Mouse (Mus musculus) left cerebral cortex, postnatal 4 days (tissue): Measurements from ENCODE around the gene Fcamr. TPM values are rescaled to one million over a fixed set of nuclear protein-coding genes. Genes with fewer than 3 reads are reported as not detected.

Experiments used
- DNase-seq: peaks from one replicate; pipeline ENCODE4 v3.0.0-alpha.2; 2022
- intact Hi-C: fragments of 180-260 bp; cut with DNase I; formaldehyde crosslinking; loops from one replicate; pipeline ENCODE4 v1.15.1; 2025
- total RNA-seq, 2 experiments: library from RNA; stranded (reverse); gene quantifications; 2 replicates each; pipeline ENCODE4 v1.2.3; 2021

Gene Fcamr
- total RNA-seq, 2 experiments from 2014 or later, result not detected

DNA sequence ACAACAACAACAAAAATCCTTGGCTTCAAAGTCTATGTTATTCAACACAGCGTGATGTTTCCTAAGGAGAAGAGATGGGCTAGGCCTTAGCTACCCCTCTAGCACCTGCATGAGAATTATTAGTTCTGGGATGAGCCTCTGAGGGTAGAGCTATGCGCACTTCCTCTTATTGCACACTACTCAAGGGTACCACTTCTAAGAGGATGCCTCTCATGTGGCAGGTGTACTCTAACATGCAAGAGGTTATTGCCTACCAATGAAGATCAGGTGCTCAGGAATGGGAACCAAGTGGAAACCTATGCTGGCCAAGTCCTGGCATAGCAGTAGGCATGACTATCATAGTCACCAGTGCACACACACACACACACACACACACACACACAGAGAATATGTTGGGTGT is 1.3 kb upstream of the Fcamr start:
- intact Hi-C loops, result no loop called here
- no peak for DNase-seq

GRCm38 (mm10) chr1:130801511-130801910 is 809 bp downstream of the Fcamr start:
- intact Hi-C loops, result no loop called here
- no peak for DNase-seq

DNA sequence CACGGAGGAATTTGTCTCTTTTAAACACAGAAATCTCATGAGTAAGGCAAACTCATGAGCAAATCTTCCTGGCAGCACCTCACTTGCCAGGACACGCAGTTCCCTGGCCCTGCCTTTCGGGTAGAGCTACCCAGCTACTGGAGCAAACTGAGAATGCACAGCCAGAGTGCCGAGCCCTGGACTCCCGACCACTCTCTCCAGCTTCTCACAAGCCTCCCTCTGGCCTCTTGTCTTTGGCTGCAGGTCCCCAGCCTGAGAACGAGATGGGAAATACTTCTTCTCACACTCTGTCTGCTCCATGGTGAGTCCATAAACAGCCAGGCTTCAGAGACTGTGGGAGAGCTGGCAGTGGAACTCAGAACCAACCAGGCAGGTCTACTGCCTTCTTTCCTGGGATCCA is 2.3 kb downstream of the Fcamr start:
- DNase-seq, result no peak
- intact Hi-C loops, result no loop called here

- intact Hi-C loops, result no loop called here
These were observed 3.6 kb downstream of the Fcamr start for GRCm38 (mm10) chr1:130804279-130804678.

DNA sequence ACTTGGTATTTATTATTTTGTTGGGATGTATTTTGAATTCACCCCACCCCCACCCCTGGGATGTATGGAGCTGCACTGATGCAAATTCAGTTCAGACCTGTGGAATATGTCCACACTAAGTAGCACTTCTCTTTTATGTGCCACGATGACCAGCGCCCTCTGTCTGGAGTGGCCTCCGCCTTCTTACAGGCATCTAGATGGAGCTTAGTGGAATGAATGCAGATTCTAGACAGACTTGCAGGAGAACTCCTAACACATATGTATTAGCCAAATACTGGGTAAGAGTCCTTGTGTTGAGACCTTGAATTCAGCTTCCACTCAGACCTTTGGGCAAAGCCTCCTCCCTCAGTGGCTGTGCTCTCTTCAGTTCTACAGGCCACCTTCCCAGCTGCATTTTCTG is 10.2 kb downstream of the Fcamr start:
- intact Hi-C loops, result no loop called here
- no peak for DNase-seq

More at GRCm38 (mm10) chr1:130804279-130804678, 3.6 kb downstream of the Fcamr start:
- DNase-seq, result no peak

- DNase-seq, result no peak
- intact Hi-C loops, result no loop called here
These were observed 10.6 kb downstream of the Fcamr start for GRCm38 (mm10) chr1:130811316-130811715.

DNA sequence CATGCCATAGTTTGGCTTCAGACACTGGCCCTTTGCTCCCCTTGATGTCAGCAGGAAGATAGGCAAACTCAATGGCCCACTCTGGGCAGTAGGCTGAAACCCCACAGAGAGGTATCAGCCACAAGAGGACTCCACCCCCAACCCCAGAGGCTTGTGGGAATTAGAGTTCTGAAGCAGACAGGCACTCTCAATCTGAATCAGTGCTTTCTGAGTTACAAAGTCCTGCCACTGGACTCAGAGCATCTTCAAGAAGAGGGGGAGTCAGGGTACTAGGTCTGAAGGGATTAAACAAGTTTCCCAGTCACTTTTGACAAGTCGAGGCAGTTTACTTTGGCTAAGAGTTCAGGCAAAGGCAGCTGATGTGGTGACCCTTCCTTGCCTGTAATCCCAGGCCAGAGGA is 19.0 kb downstream of the Fcamr start:
- intact Hi-C loops, result no loop called here
- no peak for DNase-seq

DNA sequence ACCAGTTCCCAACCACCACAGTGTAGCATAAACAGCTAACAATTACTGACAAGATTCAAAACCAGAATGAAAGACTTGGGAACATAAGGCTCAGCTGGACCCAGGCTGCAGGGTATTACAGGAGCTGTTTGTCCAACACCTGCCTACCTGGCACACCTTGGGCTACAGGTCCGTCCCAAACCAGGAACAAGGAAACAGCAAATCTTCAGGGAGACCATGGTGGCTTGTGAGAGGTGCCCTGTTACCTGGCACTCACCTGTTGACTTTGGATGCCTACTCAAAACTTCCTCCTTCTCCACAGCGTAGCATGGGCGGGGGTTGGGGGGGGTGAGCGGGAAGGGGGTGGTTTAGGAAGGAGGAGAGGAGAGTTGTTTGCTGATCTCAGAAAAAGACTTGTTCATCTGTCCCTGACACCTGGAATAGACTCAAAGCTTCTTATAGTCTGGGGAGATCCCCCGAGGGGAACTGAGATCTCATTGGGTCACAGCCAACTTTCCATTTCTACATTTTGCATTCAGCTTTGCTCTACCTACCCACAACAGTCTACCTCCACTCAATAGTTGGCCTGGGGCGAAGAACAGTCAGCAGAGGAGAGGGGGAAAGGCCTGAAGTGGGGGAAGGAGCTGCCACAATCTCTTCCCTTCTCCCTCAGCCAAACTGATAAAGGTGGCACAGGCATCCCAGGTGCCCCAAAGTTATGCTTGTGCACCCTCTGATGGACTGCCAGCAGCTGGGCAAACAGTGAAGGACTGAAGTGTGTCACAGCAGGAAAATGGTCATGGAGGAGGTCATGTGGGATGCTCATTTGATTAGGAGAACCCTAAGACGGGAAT is 19.8 kb downstream of the Fcamr start:
- intact Hi-C loops, result no loop called here
- no peak for DNase-seq

- DNase-seq, result no peak
- intact Hi-C loops, result no loop called here
These were observed 20.4 kb downstream of the Fcamr start for GRCm38 (mm10) chr1:130821149-130821471.

GRCm38 (mm10) chr1:130821911-130822625 is 21.4 kb downstream of the Fcamr start:
- DNase-seq, result no peak
- intact Hi-C loops, result no loop called here

DNA sequence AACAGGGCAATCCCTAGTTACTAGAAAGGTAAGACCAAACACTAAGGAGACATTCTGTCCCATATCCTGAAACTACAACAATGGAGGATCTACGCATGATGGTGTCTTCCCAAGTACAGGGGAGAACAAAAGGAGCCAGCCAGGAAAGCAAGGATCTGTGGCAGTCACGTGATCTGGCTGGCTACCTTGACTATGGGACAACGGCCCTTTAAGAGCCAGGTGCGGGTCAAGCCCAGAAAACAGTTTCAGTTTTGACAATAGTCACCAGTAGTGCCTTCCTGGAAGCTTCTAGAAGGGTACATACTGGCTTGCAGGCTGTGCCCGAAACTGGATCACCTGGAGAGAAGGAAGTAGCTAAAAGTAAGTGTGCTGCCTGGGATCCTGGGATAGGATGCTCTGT is 25.7 kb downstream of the Fcamr start, which contains the start of gene Pigr:
Pigr (plus strand) TSS at position 237 of the 400 bp plus-strand sequence.
- intact Hi-C loops, result no loop called here
- no peak for DNase-seq

GRCm38 (mm10) chr1:130828656-130829055 is 28.0 kb downstream of the Fcamr start:
- intact Hi-C loops, result no loop called here
- DNase-seq, result no peak

- intact Hi-C loops, result no loop called here
- DNase-seq, result peak; percentile 6
These were observed 29.5 kb downstream of the Fcamr start for GRCm38 (mm10) chr1:130829906-130830830.

DNA sequence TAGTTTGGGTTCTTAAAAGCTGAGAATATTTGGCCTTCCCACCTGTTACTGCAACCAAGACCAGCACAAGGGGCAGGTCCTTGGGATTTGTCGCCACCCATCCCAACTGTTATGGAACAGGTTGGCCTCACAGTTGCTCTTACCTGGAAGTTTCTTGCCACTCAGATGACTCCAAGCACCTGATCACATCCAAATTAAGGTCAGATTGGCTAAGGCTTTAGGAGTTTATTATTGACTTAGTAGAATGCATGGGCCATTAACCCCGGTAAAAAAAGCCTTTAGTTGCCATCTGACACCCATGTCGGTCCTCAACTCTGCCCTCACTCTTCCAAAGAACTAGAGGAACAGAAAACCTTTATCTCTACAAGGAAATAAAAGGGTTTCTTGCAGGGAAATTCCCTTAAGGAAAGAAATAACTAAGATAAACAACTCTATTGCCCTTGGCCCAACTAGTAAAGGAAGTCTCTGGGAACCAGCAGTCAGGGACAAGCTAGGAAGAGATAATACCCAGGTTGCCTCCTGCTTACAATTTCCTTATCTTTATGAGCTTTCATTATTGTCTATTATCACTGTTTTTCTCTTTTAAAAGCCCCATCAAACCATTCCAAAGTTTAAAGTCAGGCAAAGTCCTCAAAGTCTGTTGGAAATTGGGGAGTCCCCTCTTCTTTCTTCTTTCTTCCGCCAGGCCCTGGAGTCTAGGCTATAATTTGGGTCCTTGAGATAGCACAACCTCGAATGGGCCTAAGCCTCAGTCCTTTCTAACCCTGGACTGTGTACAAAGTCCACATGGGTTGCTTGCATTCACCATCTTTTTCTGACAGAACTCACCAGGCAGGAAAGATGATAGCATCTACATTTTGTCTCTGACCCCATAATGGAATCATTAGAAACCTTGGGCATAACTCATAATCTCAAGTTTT is 31.8 kb downstream of the Fcamr start:
- intact Hi-C loops, result no loop called here

DNA sequence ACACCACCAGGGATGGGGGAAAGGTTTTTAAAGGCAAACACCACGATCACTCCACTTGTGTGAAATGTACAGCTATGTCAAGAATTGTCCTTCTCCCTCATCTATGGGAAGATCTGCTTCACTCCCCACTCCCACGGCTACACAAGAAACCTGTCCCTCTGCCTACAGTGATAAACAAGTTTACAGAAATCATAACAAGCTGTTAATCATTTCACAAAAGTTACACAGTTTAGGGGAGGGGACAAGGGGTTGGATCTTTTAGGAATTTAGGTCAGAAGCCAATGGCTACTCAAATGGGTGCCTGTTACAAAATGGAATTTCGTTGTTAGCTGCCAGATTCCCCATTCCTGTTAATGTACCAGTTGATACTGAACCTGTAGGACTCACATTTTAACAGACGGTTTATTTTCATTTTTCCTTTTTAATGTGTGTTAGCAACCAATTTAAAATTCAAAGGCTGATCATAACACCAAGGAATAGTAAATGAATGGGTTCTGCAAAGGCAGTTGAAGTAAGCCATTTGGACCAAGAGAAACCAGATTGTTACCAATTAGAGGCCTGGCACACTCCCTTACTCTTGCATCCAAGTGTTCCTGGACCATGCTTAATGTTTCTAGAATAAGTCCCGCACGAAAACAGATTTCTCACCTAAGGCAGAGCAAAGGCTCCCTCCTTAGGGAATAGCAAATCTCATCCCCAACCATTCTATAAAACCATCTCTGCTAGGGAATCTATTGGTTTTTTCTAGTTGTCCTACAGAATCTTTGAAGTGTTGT is 34.6 kb downstream of the Fcamr start:
- no peak for DNase-seq
- intact Hi-C loops, result no loop called here

More for the DNA sequence above, 31.8 kb downstream of the Fcamr start:
- no peak for DNase-seq

- DNase-seq, result no peak
- intact Hi-C loops, result no loop called here
These were observed 37.6 kb downstream of the Fcamr start for GRCm38 (mm10) chr1:130838288-130838687.

DNA sequence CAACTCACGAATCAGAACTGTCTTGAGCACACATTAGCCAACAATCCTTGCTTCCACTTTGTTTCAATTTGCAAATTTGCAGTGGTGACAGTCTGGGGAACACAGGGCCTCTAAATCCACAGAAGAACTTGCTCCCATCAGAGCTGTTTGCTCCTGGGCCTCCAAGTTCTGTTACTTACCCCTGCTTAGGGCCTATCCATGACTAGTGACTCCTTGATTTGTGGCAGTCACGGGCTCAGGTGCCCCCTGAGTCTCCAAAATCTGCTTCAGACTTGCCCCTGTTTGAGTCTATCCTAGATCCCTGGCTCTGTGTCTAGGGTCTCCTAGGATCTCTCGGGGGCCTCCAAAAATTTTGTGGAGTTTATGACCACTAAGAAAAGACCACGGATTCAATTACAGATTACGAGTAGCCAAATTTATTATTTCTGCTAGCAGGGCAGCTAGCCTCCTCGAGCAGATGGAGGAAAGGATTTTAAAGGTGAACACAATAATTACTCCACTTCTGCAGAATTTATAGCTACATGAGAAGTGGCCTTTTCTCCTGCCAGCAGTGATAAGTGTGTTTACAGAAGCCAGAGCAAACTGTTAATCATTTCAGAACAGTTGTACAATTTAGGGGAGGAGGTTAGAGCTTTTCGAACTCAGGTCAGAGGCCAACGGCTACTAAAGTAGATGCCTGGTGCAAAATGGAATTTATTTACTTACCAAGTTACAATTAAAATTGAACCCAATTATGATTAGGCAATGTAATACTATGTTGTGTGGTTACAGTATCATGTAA is 40.1 kb downstream of the Fcamr start:
- no peak for DNase-seq
- intact Hi-C loops, result no loop called here

DNA sequence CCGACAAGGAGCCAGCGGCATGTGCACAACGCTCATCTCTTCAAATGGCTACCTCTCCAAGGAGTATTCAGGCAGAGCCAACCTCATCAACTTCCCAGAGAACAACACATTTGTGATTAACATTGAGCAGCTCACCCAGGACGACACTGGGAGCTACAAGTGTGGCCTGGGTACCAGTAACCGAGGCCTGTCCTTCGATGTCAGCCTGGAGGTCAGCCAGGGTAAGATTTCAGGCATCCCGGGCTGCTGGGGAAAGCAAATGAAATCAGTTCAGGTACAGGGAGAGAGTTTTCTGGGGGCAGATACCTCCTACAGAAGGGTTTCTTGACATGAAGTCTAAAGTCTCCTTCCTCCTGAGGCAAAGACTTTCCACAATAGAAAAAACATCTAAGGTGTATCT is 40.9 kb downstream of the Fcamr start:
- intact Hi-C loops, result no loop called here

More for the DNA sequence above, 40.9 kb downstream of the Fcamr start:
- DNase-seq, result no peak
